Mouse (Mus musculus) lung, embryonic 14.5 days (tissue): ENCODE data around the gene Alcam. TPM values are rescaled to one million over a fixed set of nuclear protein-coding genes. Genes with fewer than 3 reads are reported as not detected.

Experiments used
- ATAC-seq: fragments of 200-750 bp; cut with Nextera tagmentation; 2 replicates; pipeline ENCODE4 v1.8.0; 2017; ENCODE audit warnings: mild to moderate bottlenecking, moderate TSS enrichment, moderate library complexity; ENCODE audit not compliant: insufficient read depth
- DNase-seq: peaks from one replicate; pipeline ENCODE4 v3.0.0-alpha.2; 2015
- H3K27ac ChIP-seq: fragments of 300-500 bp; sonication (generic); 2 replicates; pipeline ENCODE4 v1.5.1; 2014; ENCODE audit warnings: low read depth, mild to moderate bottlenecking, moderate library complexity
- H3K27me3 ChIP-seq: fragments of 300-500 bp; sonication (generic); 2 replicates; pipeline ENCODE4 v1.6.1; 2014; ENCODE audit warnings: low read length, control low read depth; ENCODE audit not compliant: insufficient read depth
- H3K36me3 ChIP-seq: fragments of 300-500 bp; sonication (generic); 2 replicates; pipeline ENCODE4 v1.6.1; 2014; ENCODE audit warnings: control low read depth; ENCODE audit not compliant: insufficient read depth
- H3K4me1 ChIP-seq: fragments of 300-500 bp; sonication (generic); 2 replicates; pipeline ENCODE4 v1.6.1; 2014; ENCODE audit warnings: antibody characterized with exemption, control low read depth; ENCODE audit not compliant: insufficient read depth
- H3K4me2 ChIP-seq: fragments of 300-500 bp; sonication (generic); 2 replicates; pipeline ENCODE4 v1.6.1; 2014; ENCODE audit warnings: mild to moderate bottlenecking
- H3K4me3 ChIP-seq: fragments of 300-500 bp; sonication (generic); 2 replicates; pipeline ENCODE4 v1.5.1; 2014; ENCODE audit warnings: low read depth, low read length
- H3K9ac ChIP-seq: fragments of 300-500 bp; sonication (generic); 2 replicates; pipeline ENCODE4 v1.6.1; 2014
- H3K9me3 ChIP-seq: fragments of 300-500 bp; sonication (generic); 2 replicates; pipeline ENCODE4 v1.6.1; 2016; ENCODE audit warnings: low read depth, low read length, control low read depth
- CTCF ChIP-seq: IDR thresholded peaks from 2 replicates; pipeline ENCODE4 v1.5.1; 2016; ENCODE audit warnings: antibody characterized with exemption, low read depth
- WGBS: fragments of 180-500 bp; shearing (Covaris S2); extraction: QIAGEN DNeasy Blood & Tissue Kit; methylation state at CpG from one replicate; pipeline ENCODE4 v1.1.7; 2014; 5-methylcytosine and 5-hydroxymethylcytosine counted together
- polyA plus RNA-seq: library from polyadenylated mRNA; unstranded; fragments of >200 nt; fragmentation: Nextera tagmentation; extraction: Ambion mirVana; gene quantifications from 2 replicates; pipeline ENCODE4 v1.2.1, GENCODE M21; 2014

Gene Alcam
- polyA plus RNA-seq, 1 experiment from 2014 or later: 52.0 TPM

GRCm38 (mm10) chr16:52368521-52368920 lies 85.4 kb downstream of the Alcam start:
- DNase-seq: no peak
- Histone ChIP-seq H3K36me3 (no peaks in the 10 kb centered on the region), H3K27me3 (no peaks in the 10 kb centered on the region), H3K4me2 (no peak overlapping the region), H3K4me3 (no peak overlapping the region), H3K27ac (no peak overlapping the region), H3K9ac (no peak overlapping the region), H3K4me1 (no peaks in the 10 kb centered on the region), H3K9me3 (no peaks in the 10 kb centered on the region)
- TF ChIP-seq CTCF: no peak
- WGBS: 96% methylated on average over 5 of the region's 5 CpGs
- ATAC-seq: no peak

- Histone ChIP-seq H3K9me3 (no peaks in the 10 kb centered on the region), H3K36me3 (no peaks in the 10 kb centered on the region), H3K27me3 (no peaks in the 10 kb centered on the region), H3K27ac (no peak overlapping the region), H3K4me2 (no peak overlapping the region), H3K9ac (no peak overlapping the region), H3K4me3 (no peak overlapping the region), H3K4me1 (no peaks in the 10 kb centered on the region)
- TF ChIP-seq CTCF: no peak
- ATAC-seq (no peak), DNase-seq (no peak)
- 94% methylated on average over 4 of the region's 4 CpGs for WGBS
Measured at GRCm38 (mm10) chr16:52366915-52367314, 87.0 kb downstream of the Alcam start.

GRCm38 (mm10) chr16:52363944-52364511 lies 89.8 kb downstream of the Alcam start:
- no peak overlapping the region for H3K4me2 ChIP-seq
- no peak for TF ChIP-seq CTCF
- no peaks in the 10 kb centered on the region for H3K9me3 ChIP-seq
- no peaks in the 10 kb centered on the region for H3K36me3 ChIP-seq
- no peak overlapping the region for H3K4me3 ChIP-seq
- H3K27ac ChIP-seq: no peak overlapping the region
- H3K4me1 ChIP-seq: no peaks in the 10 kb centered on the region
- DNase-seq: no peak
- ATAC-seq: no peak
- WGBS: 80% methylated on average over 4 of the region's 4 CpGs
- no peak overlapping the region for H3K9ac ChIP-seq
- no peaks in the 10 kb centered on the region for H3K27me3 ChIP-seq

- H3K27ac ChIP-seq: peak overlapping the region; percentile 20; the same call in 1 of the 2 replicates
- 32% methylated on average over 2 of the region's 2 CpGs for WGBS
Measured at GRCm38 (mm10) chr16:52343467-52344033, 110.3 kb downstream of the Alcam start.

GRCm38 (mm10) chr16:52342694-52343466 lies 111.0 kb downstream of the Alcam start:
- 47% methylated on average over 8 of the region's 8 CpGs for WGBS
- H3K27ac ChIP-seq: peak overlapping the region; percentile 20
- H3K4me3 ChIP-seq: no peak overlapping the region
- no peaks in the 10 kb centered on the region for H3K27me3 ChIP-seq
- no peak overlapping the region for H3K9ac ChIP-seq
- ATAC-seq (peak; percentile 60; the same call in 1 of the 2 replicates), DNase-seq (no peak)
- peaks cover 3% of the 10 kb centered on the region; the same call in 1 of the 2 replicates for H3K4me1 ChIP-seq
- H3K36me3 ChIP-seq: no peaks in the 10 kb centered on the region
- H3K9me3 ChIP-seq: no peaks in the 10 kb centered on the region
- no peak for TF ChIP-seq CTCF
- 0 out of 2 replicates have a peak overlapping the region, but pooled peaks have one; percentile 10 for H3K4me2 ChIP-seq

More at GRCm38 (mm10) chr16:52343467-52344033, 110.3 kb downstream of the Alcam start:
- no peaks in the 10 kb centered on the region for H3K27me3 ChIP-seq
- no peak overlapping the region for H3K4me2 ChIP-seq
- peaks cover 3% of the 10 kb centered on the region; the same call in 1 of the 2 replicates for H3K4me1 ChIP-seq
- DNase-seq (no peak), ATAC-seq (no peak)
- no peaks in the 10 kb centered on the region for H3K36me3 ChIP-seq
- no peaks in the 10 kb centered on the region for H3K9me3 ChIP-seq
- no peak overlapping the region for H3K4me3 ChIP-seq
- no peak overlapping the region for H3K9ac ChIP-seq
- TF ChIP-seq CTCF: no peak

GRCm38 (mm10) chr16:52334084-52334483 lies 119.8 kb downstream of the Alcam start:
- no peak for TF ChIP-seq CTCF
- Histone ChIP-seq H3K36me3 (no peaks in the 10 kb centered on the region), H3K4me2 (no peak overlapping the region), H3K4me3 (no peak overlapping the region), H3K27ac (peak overlapping the region; percentile 72), H3K9me3 (no peaks in the 10 kb centered on the region), H3K9ac (no peak overlapping the region), H3K4me1 (peaks cover 7% of the 10 kb centered on the region; the same call in 1 of the 2 replicates), H3K27me3 (no peaks in the 10 kb centered on the region)
- DNase-seq (no peak), ATAC-seq (no peak)
- WGBS: 54% methylated on average over 4 of the region's 4 CpGs

- 56% methylated on average over 5 of the region's 5 CpGs for WGBS
- DNase-seq (peak; percentile 69), ATAC-seq (peak; percentile 93)
- Histone ChIP-seq H3K4me3 (no peak overlapping the region), H3K4me1 (peaks cover 7% of the 10 kb centered on the region; the same call in 1 of the 2 replicates), H3K9ac (no peak overlapping the region), H3K4me2 (no peak overlapping the region), H3K9me3 (no peaks in the 10 kb centered on the region), H3K27ac (peak overlapping the region; percentile 69), H3K27me3 (no peaks in the 10 kb centered on the region), H3K36me3 (no peaks in the 10 kb centered on the region)
- TF ChIP-seq CTCF: no peak
Measured at GRCm38 (mm10) chr16:52333631-52334030, 120.2 kb downstream of the Alcam start.
